Mouse (Mus musculus): ENCODE results near the gene Setd1a.

GRCm38 (mm10) chr7:127813821-127814220, 37.4 kb downstream of the Setd1a start:
- TF ChIP-seq CTCF (IDR thresholded peaks at IDR 0.05; ENCODE audit: low read depth, low read length): no peak
- TF ChIP-seq POLR2AphosphoS5 (IDR thresholded peaks at IDR 0.05; ENCODE audit: insufficient replicate concordance, low read depth, low read length): no peak
- no peak for TF ChIP-seq GATA1 (IDR thresholded peaks at IDR 0.05; ENCODE audit: borderline replicate concordance, low read length)
- no peak for TF ChIP-seq TAL1 (conservative IDR thresholded peaks at IDR 0.05; ENCODE audit: low read depth, low read length)

All from G1E (cell line).